Mouse (Mus musculus): Measurements from ENCODE around the gene Marveld2.

GRCm38 (mm10) chr13:100597284-100597683, 19.5 kb downstream of the Marveld2 start:
- TF ChIP-seq CTCF (IDR thresholded peaks at IDR 0.05; ENCODE audit: insufficient read depth, low read length) = no peak
- TF ChIP-seq POLR2A (IDR thresholded peaks at IDR 0.05; ENCODE audit: borderline replicate concordance, extremely low read depth, low read depth, low read length) = no peak
